Mouse (Mus musculus): Measurements from ENCODE around the gene As3mt. TPM values are rescaled to one million over a fixed set of nuclear protein-coding genes. Genes with fewer than 3 reads are reported as not detected.
A peak's percentile ranks its signal among the peaks of the same experiment; 100 is the strongest.
"Not testable (repeated sequence)": the region's sequence is repeated elsewhere in the genome, so short reads cannot be mapped to it uniquely, and the experiment has no call there.

Gene As3mt
- polyA plus RNA-seq, 1 experiment from 2014 or later: 35.2 TPM

- Histone ChIP-seq H3K9me3 (ENCODE audit: control insufficient read depth, low read length) (no peaks in the 10 kb centered on the region), H3K36me3 (ENCODE audit: control insufficient read depth, insufficient read depth, low read length) (no peaks in the 10 kb centered on the region), H3K27me3 (ENCODE audit: control insufficient read depth, insufficient read depth, low read length) (no peaks in the 10 kb centered on the region), H3K4me3 (ENCODE audit: low read depth, low read length) (no peak overlapping the region), H3K4me2 (ENCODE audit: low read depth) (no peak overlapping the region), H3K4me1 (ENCODE audit: control insufficient read depth, insufficient read depth, low read length) (no peaks in the 10 kb centered on the region), H3K27ac (ENCODE audit: low read depth, low read length) (no peak overlapping the region), H3K9ac (ENCODE audit: low read length) (no peak overlapping the region)
- DNase-seq (ENCODE audit: low spot score) (no peak), ATAC-seq (ENCODE audit: insufficient read depth, low FRiP score, low TSS enrichment) (no peak)
- 89% methylated on average over 5 of the region's 5 CpGs for WGBS
These were observed 45.0 kb downstream of the As3mt start for GRCm38 (mm10) chr19:46752235-46752634.

GRCm38 (mm10) chr19:46755066-46755465 lies 47.8 kb downstream of the As3mt start:
- H3K4me2 ChIP-seq (ENCODE audit: low read depth): no peak overlapping the region
- DNase-seq (ENCODE audit: low spot score): no peak
- ATAC-seq (ENCODE audit: insufficient read depth, low FRiP score, low TSS enrichment): no peak
- no peak overlapping the region for H3K9ac ChIP-seq (ENCODE audit: low read length)
- no peaks in the 10 kb centered on the region for H3K36me3 ChIP-seq (ENCODE audit: control insufficient read depth, insufficient read depth, low read length)
- no peak overlapping the region for H3K4me3 ChIP-seq (ENCODE audit: low read depth, low read length)
- no peak overlapping the region for H3K27ac ChIP-seq (ENCODE audit: low read depth, low read length)
- WGBS: 51% methylated on average over 9 of the region's 9 CpGs
- no peaks in the 10 kb centered on the region for H3K9me3 ChIP-seq (ENCODE audit: control insufficient read depth, low read length)
- H3K4me1 ChIP-seq (ENCODE audit: control insufficient read depth, insufficient read depth, low read length): no peaks in the 10 kb centered on the region
- no peaks in the 10 kb centered on the region for H3K27me3 ChIP-seq (ENCODE audit: control insufficient read depth, insufficient read depth, low read length)

- H3K4me3 ChIP-seq (ENCODE audit: low read depth, low read length): no peak overlapping the region
- H3K27me3 ChIP-seq (ENCODE audit: control insufficient read depth, insufficient read depth, low read length): no peaks in the 10 kb centered on the region
- H3K36me3 ChIP-seq (ENCODE audit: control insufficient read depth, insufficient read depth, low read length): no peaks in the 10 kb centered on the region
- no peak overlapping the region for H3K27ac ChIP-seq (ENCODE audit: low read depth, low read length)
- ATAC-seq (ENCODE audit: insufficient read depth, low FRiP score, low TSS enrichment): no peak
- no peaks in the 10 kb centered on the region for H3K4me1 ChIP-seq (ENCODE audit: control insufficient read depth, insufficient read depth, low read length)
- H3K9me3 ChIP-seq (ENCODE audit: control insufficient read depth, low read length): no peaks in the 10 kb centered on the region
- no peak overlapping the region for H3K4me2 ChIP-seq (ENCODE audit: low read depth)
- no peak for DNase-seq (ENCODE audit: low spot score)
- WGBS: 95% methylated on average over 4 of the region's 4 CpGs
- no peak overlapping the region for H3K9ac ChIP-seq (ENCODE audit: low read length)
These were observed 49.0 kb downstream of the As3mt start for GRCm38 (mm10) chr19:46756221-46756620.

GRCm38 (mm10) chr19:46759096-46759495 lies 51.8 kb downstream of the As3mt start:
- H3K9me3 ChIP-seq (ENCODE audit: control insufficient read depth, low read length): no peaks in the 10 kb centered on the region
- WGBS: 76% methylated on average over 8 of the region's 8 CpGs
- 0 out of 2 replicates have a peak, but pooled peaks cover 8% of the 10 kb centered on the region for H3K4me1 ChIP-seq (ENCODE audit: control insufficient read depth, insufficient read depth, low read length)
- peaks cover 9% of the 10 kb centered on the region for H3K27me3 ChIP-seq (ENCODE audit: control insufficient read depth, insufficient read depth, low read length)
- H3K4me3 ChIP-seq (ENCODE audit: low read depth, low read length): no peak overlapping the region
- DNase-seq (ENCODE audit: low spot score) (no peak), ATAC-seq (ENCODE audit: insufficient read depth, low FRiP score, low TSS enrichment) (no peak)
- H3K27ac ChIP-seq (ENCODE audit: low read depth, low read length): no peak overlapping the region
- H3K9ac ChIP-seq (ENCODE audit: low read length): no peak overlapping the region
- no peak overlapping the region for H3K4me2 ChIP-seq (ENCODE audit: low read depth)
- H3K36me3 ChIP-seq (ENCODE audit: control insufficient read depth, insufficient read depth, low read length): no peaks in the 10 kb centered on the region

- H3K4me3 ChIP-seq (ENCODE audit: low read depth, low read length); H3K9me3 ChIP-seq (ENCODE audit: control insufficient read depth, low read length); DNase-seq (ENCODE audit: low spot score); H3K9ac ChIP-seq (ENCODE audit: low read length); H3K36me3 ChIP-seq (ENCODE audit: control insufficient read depth, insufficient read depth, low read length); H3K4me2 ChIP-seq (ENCODE audit: low read depth); ATAC-seq (ENCODE audit: insufficient read depth, low FRiP score, low TSS enrichment); H3K27ac ChIP-seq (ENCODE audit: low read depth, low read length): not testable (repeated sequence)
- peaks cover 11% of the 10 kb centered on the region for H3K27me3 ChIP-seq (ENCODE audit: control insufficient read depth, insufficient read depth, low read length)
- peaks cover 11% of the 10 kb centered on the region; the same call in 1 of the 2 replicates for H3K4me1 ChIP-seq (ENCODE audit: control insufficient read depth, insufficient read depth, low read length)
- 91% methylated on average over 10 of the region's 10 CpGs for WGBS
These were observed 52.7 kb downstream of the As3mt start for GRCm38 (mm10) chr19:46759909-46760308.

- Histone ChIP-seq H3K4me2 (ENCODE audit: low read depth) (peak overlapping the region; percentile 97), H3K9me3 (ENCODE audit: control insufficient read depth, low read length) (no peaks in the 10 kb centered on the region), H3K27me3 (ENCODE audit: control insufficient read depth, insufficient read depth, low read length) (peaks cover 11% of the 10 kb centered on the region), H3K4me3 (ENCODE audit: low read depth, low read length) (peak overlapping the region; percentile 78), H3K9ac (ENCODE audit: low read length) (no peak overlapping the region), H3K27ac (ENCODE audit: low read depth, low read length) (0 out of 2 replicates have a peak overlapping the region, but pooled peaks have one; percentile 29), H3K4me1 (ENCODE audit: control insufficient read depth, insufficient read depth, low read length) (peaks cover 11% of the 10 kb centered on the region; the same call in 1 of the 2 replicates), H3K36me3 (ENCODE audit: control insufficient read depth, insufficient read depth, low read length) (no peaks in the 10 kb centered on the region)
- ATAC-seq (ENCODE audit: insufficient read depth, low FRiP score, low TSS enrichment): peak; percentile 68
- peak; percentile 88 for DNase-seq (ENCODE audit: low spot score)
- WGBS: 19% methylated on average over 28 of the region's 29 CpGs
These were observed 53.3 kb downstream of the As3mt start for GRCm38 (mm10) chr19:46760375-46761160.

- Histone ChIP-seq H3K9ac (ENCODE audit: low read length) (peak within 1 kb of the TSS; percentile 77), H3K36me3 (ENCODE audit: control insufficient read depth, insufficient read depth, low read length) (no peaks in the 10 kb centered on the region), H3K27me3 (ENCODE audit: control insufficient read depth, insufficient read depth, low read length) (peaks cover 11% of the 10 kb centered on the region), H3K4me3 (ENCODE audit: low read depth, low read length) (peak within 1 kb of the TSS; percentile 78), H3K4me1 (ENCODE audit: control insufficient read depth, insufficient read depth, low read length) (peaks cover 11% of the 10 kb centered on the region; the same call in 1 of the 2 replicates), H3K27ac (ENCODE audit: low read depth, low read length) (peak within 1 kb of the TSS; percentile 83), H3K9me3 (ENCODE audit: control insufficient read depth, low read length) (no peaks in the 10 kb centered on the region), H3K4me2 (ENCODE audit: low read depth) (peak within 1 kb of the TSS; percentile 97)
- peak; percentile 96 for ATAC-seq (ENCODE audit: insufficient read depth, low FRiP score, low TSS enrichment)
- WGBS: under 1% methylated on average over 59 of the region's 59 CpGs
- peak; percentile 99 for DNase-seq (ENCODE audit: low spot score)
These were observed 54.1 kb downstream of the As3mt start, which contains the start of gene Cnnm2 for GRCm38 (mm10) chr19:46761247-46761946. Gene Cnnm2, plus strand, starts transcription at chr19:46761596.

- Histone ChIP-seq H3K4me3 (ENCODE audit: low read depth, low read length) (peak overlapping the region; percentile 78), H3K4me1 (ENCODE audit: control insufficient read depth, insufficient read depth, low read length) (peaks cover 11% of the 10 kb centered on the region; the same call in 1 of the 2 replicates), H3K27me3 (ENCODE audit: control insufficient read depth, insufficient read depth, low read length) (peaks cover 11% of the 10 kb centered on the region), H3K27ac (ENCODE audit: low read depth, low read length) (peak overlapping the region; percentile 83), H3K36me3 (ENCODE audit: control insufficient read depth, insufficient read depth, low read length) (no peaks in the 10 kb centered on the region), H3K9me3 (ENCODE audit: control insufficient read depth, low read length) (no peaks in the 10 kb centered on the region), H3K9ac (ENCODE audit: low read length) (peak overlapping the region; percentile 77), H3K4me2 (ENCODE audit: low read depth) (peak overlapping the region; percentile 97)
- WGBS: under 1% methylated on average over 36 of the region's 36 CpGs
- ATAC-seq (ENCODE audit: insufficient read depth, low FRiP score, low TSS enrichment) (no peak; the same call in 1 of the 2 replicates), DNase-seq (ENCODE audit: low spot score) (no peak)
These were observed 54.7 kb downstream of the As3mt start for GRCm38 (mm10) chr19:46761971-46762290.

All from neural tube, embryonic 11.5 days (tissue).